Mouse (Mus musculus) erythroblast, embryonic 14.5 days (primary cell): ENCODE data around the gene Hk2.

Experiments
- GATA1 ChIP-seq: IDR thresholded peaks from 2 replicates; pipeline ENCODE4 v1.6.1; 2012; ENCODE audit warnings: low read length, inconsistent platforms, mixed read lengths
- TAL1 ChIP-seq: IDR thresholded peaks from 3 replicates; pipeline ENCODE4 v1.6.1; 2012; ENCODE audit warnings: low read length, inconsistent platforms, mixed read lengths

DNA sequence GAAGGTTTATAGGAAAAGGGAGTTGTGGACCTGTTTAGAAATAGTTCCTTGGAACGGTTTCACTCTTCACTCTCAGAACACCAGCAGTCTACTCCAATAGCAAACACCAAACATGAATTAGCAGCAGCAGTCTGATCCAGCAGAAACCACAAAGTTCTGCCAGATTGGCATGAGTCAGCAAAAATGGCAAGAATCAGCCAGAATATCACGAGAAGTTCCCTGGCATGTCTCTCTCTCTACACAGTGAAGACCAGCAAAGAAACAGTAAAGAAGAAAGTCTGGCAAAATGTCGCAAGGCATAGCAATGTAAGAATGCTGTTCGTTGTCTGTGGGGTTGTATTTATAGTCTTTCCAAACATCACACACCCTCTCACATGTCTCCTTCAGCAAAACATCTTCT lies 58.1 kb downstream of the Hk2 start:
- TF ChIP-seq GATA1 (no peak), TAL1 (no peak)
